Mouse (Mus musculus) brain, embryonic 14.5 days (tissue): Measurements from ENCODE around the gene Efcab1. TPM values are rescaled to one million over a fixed set of nuclear protein-coding genes. Genes with fewer than 3 reads are reported as not detected.
A peak's percentile ranks its signal among the peaks of the same experiment; 100 is the strongest.
"Not testable (repeated sequence)": the region's sequence is repeated elsewhere in the genome, so short reads cannot be mapped to it uniquely, and the experiment has no call there.

ENCODE experiments used
- DNase-seq: peaks from one replicate; pipeline ENCODE4 v3.0.0-alpha.2; 2011; ENCODE audit warnings: low read depth
- CTCF ChIP-seq: fragments of 200-500 bp; IDR thresholded peaks from 2 replicates; pipeline ENCODE4 v1.5.1; 2012; ENCODE audit warnings: inconsistent platforms, mild to moderate bottlenecking, moderate library complexity, borderline replicate concordance; ENCODE audit not compliant: insufficient read depth, insufficient read length; ENCODE audit errors: extremely low read depth
- POLR2A ChIP-seq: fragments of 200-500 bp; IDR thresholded peaks from 2 replicates; pipeline ENCODE4 v1.6.1; 2012; ENCODE audit warnings: mild to moderate bottlenecking, inconsistent platforms, borderline replicate concordance; ENCODE audit not compliant: poor library complexity, insufficient read depth, insufficient read length, severe bottlenecking; ENCODE audit errors: extremely low read depth
- polyA plus RNA-seq: library from polyadenylated mRNA; depleted of rRNA; stranded (reverse); fragments of >200 nt; gene quantifications from 2 replicates; pipeline ENCODE4 v1.2.3, GENCODE M21; 2012; rRNA removed

The Efcab1 gene
- polyA plus RNA-seq = 7.7 and 8.6 TPM in 2 replicates

DNA sequence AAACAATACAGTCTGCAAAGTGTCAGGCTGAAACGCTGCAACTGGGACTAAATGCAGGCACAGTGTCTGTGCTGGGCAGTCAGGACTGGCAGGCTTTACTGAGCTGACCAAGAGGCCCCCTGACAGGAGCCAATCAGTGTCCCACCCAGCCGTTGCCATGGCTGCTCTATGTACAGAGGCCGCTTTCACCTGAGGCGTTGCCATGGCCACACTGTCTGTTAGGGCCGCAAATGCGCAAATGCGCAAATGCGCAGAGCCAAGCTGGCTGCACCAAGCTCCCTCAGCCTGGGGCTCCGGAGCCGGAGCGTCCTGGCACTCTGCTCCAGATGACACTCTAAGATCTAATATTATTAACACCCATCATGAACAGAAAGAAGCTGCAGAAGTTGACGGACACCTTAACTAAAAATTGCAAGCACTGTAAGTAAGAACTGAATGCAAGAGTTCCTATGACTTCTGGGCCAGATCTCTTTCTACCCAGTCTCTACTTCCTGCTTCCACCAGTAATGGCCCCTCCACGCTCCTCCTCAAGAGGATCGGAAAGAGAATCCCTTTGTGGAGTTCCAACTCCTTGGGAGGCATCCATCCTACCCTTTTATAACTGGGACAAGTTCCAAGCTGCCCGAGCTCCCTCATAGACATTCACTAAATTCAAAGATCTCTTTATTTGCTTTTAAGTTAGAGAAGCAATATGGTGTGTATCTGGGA lies at the start of gene Efcab1:
Gene Efcab1 (plus strand): TSS at position 214 of the 708 bp plus-strand sequence.
- peak; percentile 95 for DNase-seq
- no peak for TF ChIP-seq POLR2A
- TF ChIP-seq CTCF = no peak

DNA sequence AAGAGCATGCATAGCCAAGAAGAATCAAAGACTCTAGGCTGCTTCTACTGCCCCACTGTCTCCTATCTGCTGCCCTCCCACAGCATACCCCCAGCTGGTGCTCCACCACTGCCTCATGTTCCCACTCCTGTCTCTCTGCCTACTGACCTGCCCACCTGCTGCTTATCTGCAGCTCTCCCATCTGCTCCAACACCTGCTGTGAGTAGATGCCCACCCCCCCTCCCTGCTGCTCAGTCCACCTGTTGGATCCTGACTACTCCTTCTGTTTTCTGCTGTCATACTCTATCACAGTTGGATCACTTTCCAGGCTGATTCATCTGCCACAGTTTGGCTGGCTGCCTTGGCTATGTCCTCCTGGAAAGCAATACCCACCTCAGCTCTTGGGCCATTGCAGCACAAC lies 47.0 kb upstream of the Efcab1 start:
- TF ChIP-seq POLR2A = no peak
- TF ChIP-seq CTCF = no peak
- peak; percentile 7 for DNase-seq

DNA sequence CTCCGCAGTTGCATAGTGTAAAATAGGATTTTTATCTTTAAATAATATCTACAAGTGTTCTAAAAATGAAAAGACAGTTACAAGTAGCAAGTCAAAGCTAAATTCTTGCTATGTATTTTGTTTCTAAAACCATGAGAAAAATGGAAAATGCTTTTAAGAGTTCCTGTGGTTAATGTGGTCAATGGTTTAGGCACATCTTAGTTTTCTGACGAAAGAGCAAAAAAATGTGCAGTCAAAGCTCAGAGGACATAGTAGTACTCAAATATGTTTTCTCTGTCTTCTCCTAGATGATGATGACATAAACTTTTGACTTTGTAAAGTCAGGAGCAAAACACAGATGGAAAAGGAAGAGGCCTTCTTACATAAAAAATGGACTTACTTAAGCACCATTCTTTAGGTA lies 21.5 kb upstream of the Efcab1 start:
- no peak for DNase-seq
- no peak for TF ChIP-seq POLR2A
- TF ChIP-seq CTCF = no peak

DNA sequence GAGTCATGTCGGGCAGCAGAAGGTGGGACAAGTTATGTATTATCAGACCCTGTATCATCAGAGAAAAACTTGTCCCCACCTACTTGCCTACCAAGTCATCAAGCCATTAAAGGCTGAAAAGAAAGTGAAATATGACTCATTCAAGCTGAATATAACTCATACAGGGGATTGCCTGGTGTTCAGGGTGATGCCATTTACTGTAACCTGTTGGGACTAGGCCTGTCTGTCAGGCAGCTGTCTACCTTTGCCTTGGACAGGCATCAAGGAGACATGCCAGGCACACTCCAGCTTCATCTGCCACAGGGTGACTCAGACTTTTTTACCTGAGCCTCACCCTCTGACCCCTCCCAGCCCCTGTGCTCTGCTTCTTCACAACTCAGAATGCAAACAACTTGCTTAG lies 21.0 kb upstream of the Efcab1 start:
- no peak for DNase-seq
- TF ChIP-seq POLR2A (no peak), CTCF (no peak)

DNA sequence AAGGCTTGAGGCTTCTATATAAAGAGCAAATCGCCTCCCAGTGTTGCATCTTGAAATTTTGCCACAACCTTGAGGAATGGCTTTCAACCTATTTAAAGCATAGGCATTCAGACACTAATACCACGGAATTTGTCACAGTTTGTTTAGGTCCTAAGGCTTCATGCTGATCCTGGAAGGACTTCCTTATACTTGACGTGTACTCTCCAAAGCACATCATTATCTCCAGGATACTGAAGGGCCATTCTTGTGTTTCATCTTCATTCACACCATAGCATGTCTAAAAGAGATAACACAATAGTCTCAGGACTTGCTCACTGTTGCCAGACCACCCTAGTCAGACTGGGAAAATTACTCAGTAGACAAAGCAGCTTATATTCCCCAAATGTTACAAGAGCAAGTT lies 13.9 kb upstream of the Efcab1 start:
- no peak for TF ChIP-seq POLR2A
- TF ChIP-seq CTCF = no peak
- DNase-seq = no peak

DNA sequence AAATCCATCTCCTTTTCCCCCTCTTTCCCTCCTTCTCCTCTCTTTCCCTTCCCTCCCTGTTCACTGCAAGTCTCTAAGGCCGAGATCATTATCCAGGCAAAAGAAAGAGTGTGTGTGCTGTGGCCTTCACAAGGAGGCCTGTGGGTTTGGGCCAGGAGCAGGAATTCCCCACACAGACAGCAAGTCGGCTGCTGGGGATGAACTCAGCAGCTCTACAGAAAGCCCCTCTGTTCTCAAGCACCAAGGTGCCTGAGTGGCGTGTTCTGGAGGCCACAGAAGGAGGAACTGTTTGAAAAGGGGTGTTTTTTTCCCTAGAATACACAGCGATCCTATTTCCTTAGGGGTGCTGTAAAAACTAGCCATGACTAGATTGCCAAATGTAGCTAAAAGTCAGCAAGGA lies 12.5 kb upstream of the Efcab1 start:
- TF ChIP-seq CTCF = no peak
- TF ChIP-seq POLR2A = no peak

DNA sequence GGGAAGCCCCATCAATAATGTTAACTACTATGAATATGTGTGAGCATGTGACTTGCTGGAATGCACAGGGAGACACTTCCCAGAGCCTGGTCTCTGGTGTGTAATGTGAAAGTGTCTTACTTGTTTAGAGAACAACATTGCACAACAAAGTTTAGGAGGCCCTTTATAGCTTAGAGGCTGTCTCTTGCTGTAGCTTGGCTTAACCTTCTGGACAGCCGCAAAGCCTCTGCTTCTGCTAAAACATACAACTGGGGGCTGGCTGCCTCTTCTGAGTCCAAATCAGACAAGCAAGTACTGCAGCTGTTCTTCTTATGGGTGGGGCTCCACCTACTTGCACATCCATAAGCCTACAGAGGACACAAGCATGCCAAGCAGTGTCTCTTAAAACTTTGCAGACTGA lies 11.7 kb upstream of the Efcab1 start:
- TF ChIP-seq CTCF (no peak), POLR2A (no peak)

More for the DNA sequence above, 12.5 kb upstream of the Efcab1 start:
- DNase-seq = peak; percentile 1

DNA sequence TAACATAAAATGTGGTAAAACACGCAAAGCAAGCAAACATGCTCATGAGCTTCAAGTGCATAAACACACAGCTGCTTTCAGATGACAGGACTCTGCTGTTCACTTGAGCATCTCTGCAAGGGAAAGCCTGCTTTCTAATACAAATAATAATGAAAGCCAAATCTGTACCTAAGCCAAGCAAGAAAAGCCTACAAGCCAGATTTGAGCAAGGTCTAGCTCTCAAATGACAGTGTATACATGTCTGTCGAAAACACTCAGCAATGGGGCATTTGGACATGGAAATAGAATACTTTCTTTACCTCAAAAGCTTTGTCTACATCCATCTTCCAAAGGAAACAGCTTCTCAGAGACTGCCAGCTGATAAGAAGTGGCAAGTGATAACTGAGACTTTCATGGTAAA lies 10.9 kb upstream of the Efcab1 start:
- no peak for DNase-seq
- TF ChIP-seq POLR2A (no peak), CTCF (no peak)

More for the DNA sequence above, 11.7 kb upstream of the Efcab1 start:
- DNase-seq = no peak

DNA sequence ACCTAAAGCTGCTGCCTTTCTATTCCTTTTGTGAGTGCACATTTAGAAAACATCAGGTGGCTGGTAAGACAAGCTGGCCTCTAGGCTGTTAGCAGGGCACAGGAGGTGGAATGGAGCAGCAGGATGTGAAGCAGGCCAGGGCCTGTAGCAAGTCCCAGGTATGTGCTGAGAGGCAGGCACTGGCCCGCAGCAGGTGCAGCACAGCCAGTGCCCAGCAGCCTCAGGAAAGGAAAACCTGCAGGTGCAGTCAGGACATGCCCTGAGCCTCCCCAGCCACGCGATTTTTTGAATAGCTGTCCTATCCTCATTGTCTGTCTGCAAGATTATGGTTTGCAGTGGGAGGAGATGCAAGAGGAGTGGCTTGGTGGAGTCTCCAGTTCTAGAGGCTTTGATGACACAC lies 24.3 kb downstream of the Efcab1 start:
- DNase-seq = not testable (repeated sequence)

DNA sequence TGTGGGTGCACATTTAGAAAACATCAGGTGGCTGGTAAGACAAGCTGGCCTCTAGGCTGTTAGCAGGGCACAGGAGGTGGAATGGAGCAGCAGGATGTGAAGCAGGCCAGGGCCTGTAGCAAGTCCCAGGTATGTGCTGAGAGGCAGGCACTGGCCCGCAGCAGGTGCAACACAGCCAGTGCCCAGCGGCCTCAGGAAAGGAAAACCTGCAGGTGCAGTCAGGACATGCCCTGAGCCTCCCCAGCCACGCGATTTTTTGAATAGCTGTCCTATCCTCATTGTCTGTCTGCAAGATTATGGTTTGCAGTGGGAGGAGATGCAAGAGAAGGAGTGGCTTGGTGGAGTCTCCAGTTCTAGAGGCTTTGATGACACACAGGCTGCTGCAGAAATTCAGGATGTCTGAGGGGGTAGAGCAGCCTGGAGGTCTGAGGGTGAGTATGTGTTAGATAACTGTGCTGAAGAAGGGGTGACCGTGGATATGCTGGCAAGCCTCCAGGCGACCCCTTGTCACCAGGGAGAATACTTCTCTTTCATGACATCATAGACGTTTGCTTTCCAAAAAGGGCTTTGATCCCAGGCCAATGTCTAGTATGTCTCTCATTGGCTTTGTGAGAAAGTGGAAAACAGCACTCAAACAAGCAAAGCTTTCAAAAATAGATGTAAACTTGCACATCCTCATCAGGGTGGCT lies 30.2 kb downstream of the Efcab1 start:
- DNase-seq = peak; percentile 33

DNA sequence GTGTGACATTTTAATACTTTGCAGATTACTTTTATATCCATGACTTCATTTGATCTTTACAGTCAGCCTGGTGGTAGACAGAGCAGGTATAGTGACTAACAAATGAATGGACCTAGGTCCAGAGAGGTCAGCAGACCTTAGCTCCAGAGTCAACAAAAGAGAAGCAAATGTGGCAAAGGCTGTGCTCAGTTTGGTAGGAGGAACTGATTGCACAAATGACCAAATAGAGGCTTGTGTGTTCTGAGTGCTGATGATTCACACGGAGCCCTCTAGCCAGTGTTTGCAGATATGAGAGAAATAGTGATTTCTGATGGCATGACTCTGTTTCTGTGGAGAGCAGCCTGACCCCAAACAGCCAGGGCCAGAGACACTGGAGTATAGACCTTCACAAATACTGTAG lies 33.1 kb downstream of the Efcab1 start:
- TF ChIP-seq POLR2A (no peak), CTCF (no peak)
- no peak for DNase-seq

DNA sequence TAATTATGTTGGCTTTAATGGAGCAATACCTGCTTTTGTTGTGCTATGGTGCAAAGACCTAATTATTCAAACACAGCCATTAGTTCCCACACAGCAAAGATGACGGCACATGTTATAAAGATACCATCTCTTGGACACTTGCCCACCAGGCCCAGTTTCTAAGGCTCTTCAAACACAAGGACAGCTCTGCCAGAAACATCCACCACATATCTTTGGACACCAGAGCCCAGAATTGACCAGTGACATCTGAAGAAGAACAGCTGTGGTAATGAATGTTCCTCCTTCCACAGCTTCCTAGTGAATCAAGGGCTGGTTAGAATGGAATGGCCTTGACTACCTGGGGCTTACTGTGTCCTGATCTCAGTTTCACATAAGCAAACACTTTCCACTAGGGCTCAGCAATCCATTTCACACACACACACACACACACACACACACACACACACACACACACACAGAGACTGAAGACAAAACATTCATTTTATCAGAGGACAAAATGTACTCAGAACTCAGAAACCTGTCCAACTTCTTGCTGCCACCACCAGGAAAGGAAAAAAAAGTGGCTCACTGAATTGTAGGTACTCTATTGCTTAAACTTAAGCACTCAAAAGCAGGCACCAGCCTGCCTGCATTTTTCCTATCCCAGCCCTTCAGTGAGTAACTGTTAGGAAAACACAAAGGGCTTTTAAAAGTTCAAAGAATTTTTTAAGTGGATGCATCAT lies 33.7 kb downstream of the Efcab1 start:
- TF ChIP-seq CTCF (no peak), POLR2A (no peak)

More for the DNA sequence above, 33.7 kb downstream of the Efcab1 start:
- DNase-seq = no peak
